ENCODE assay signal across 8 mouse cellular contexts in the genomic region with DNA sequence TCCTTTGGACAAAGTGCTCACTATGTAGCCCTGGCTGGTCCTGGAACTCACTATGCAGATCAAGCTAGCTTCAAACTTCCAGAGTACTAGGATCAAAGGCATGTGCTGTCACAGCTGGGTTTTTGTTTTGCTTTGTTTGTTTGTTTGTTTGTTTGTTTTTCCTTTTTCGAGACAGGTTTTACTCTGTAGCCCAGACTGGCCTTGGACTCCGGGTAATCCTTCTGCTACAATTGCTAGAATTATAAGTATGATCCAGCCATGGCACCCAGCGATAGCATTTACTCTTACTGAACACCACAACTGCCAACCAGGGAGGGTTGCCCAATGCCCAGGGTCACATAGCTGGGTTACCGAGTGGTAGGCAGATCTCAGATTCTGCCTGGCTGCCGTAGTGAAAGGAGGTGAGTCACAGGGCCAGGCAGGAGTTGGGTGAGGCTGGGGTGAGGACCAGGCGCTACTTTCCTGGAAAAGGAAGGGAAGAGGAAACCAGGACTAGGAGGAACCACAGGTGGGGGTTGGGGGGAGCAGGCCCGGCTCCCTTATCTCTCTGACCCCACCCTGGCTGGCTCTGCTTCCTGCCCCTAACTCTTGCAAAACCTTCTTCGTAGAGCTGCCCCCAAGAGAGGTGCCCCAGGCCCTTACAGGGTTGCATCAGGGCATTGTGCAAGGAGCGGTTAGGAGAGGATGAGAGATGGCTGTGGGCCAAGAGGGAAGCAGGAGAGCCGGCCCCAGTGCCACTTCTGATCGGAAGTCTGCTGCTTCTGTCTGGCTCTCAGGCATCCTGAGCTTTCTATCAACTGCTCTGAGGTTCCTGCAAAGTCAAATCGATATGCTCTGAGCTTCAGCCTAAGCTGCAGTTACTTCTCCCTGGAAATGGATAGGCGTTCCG. TPM values are rescaled to one million over a fixed set of nuclear protein-coding genes. Genes with fewer than 3 reads are reported as not detected.
DNase-seq lines count a peak whose midpoint lies in the region; ATAC-seq lines count a peak whose summit lies in the region.

No protein-coding gene starts in this region.

- H3K9me3 ChIP-seq in intestine, embryonic 15.5 days = no peaks in the 10 kb centered on the region
- H3K9me3 ChIP-seq in liver, embryonic 16.5 days (replicated peaks; ENCODE audit: control insufficient read depth, low read length) = no peaks in the 10 kb centered on the region
- H3K9me3 ChIP-seq in neural tube, embryonic 13.5 days = no peaks in the 10 kb centered on the region

- DNase-seq in layer of hippocampus, adult 11-12 months (ENCODE audit: low spot score) = peak; percentile 61
- no peak for DNase-seq in layer of hippocampus, postnatal 36 days
- DNase-seq in adrenal gland, adult 8-10 months = peak; percentile 83
- peak; percentile 55 for DNase-seq in gastrocnemius, postnatal 14 days
- DNase-seq in cerebellum, adult 18-20 months = no peak

- H3K4me1 ChIP-seq in intestine, embryonic 15.5 days (replicated peaks) = peaks cover 36% of the 10 kb centered on the region
- H3K4me1 ChIP-seq in liver, embryonic 16.5 days (ENCODE audit: control insufficient read depth, low read depth, low read length) = peaks cover 60% of the 10 kb centered on the region
- peaks cover 55% of the 10 kb centered on the region for H3K4me1 ChIP-seq in neural tube, embryonic 13.5 days (replicated peaks)

- H3K36me3 ChIP-seq in intestine, embryonic 15.5 days = no peaks in the 10 kb centered on the region
- no peaks in the 10 kb centered on the region for H3K36me3 ChIP-seq in liver, embryonic 16.5 days (ENCODE audit: control insufficient read depth, insufficient read depth)
- no peaks in the 10 kb centered on the region for H3K36me3 ChIP-seq in neural tube, embryonic 13.5 days

- ATAC-seq in intestine, embryonic 15.5 days = peak; percentile 77
- ATAC-seq in liver, embryonic 16.5 days (ENCODE audit: low read depth) = peak; percentile 19
- peak; percentile 19; the same call in 1 of the 2 replicates for ATAC-seq in neural tube, embryonic 13.5 days (ENCODE audit: low read depth)

- no peak overlapping the region; the same call in 1 of the 2 replicates for H3K9ac ChIP-seq in intestine, embryonic 15.5 days
- peak overlapping the region; percentile 23; the same call in 1 of the 2 replicates for H3K9ac ChIP-seq in liver, embryonic 16.5 days (ENCODE audit: low read depth, low read length)
- no peak overlapping the region; the same call in 1 of the 2 replicates for H3K9ac ChIP-seq in neural tube, embryonic 13.5 days

- peak overlapping the region; percentile 46 for H3K4me2 ChIP-seq in intestine, embryonic 15.5 days (replicated peaks)
- H3K4me2 ChIP-seq in liver, embryonic 16.5 days (ENCODE audit: low read depth, low read length) = peak overlapping the region; percentile 28
- H3K4me2 ChIP-seq in neural tube, embryonic 13.5 days = peak overlapping the region; percentile 24; the same call in 1 of the 2 replicates

- peak overlapping the region; percentile 93 for H3K27ac ChIP-seq in intestine, embryonic 15.5 days
- H3K27ac ChIP-seq in liver, embryonic 16.5 days (ENCODE audit: low read length) = peak overlapping the region; percentile 76
- H3K27ac ChIP-seq in neural tube, embryonic 13.5 days (replicated peaks) = peak overlapping the region; percentile 68

- no peak overlapping the region for H3K4me3 ChIP-seq in intestine, embryonic 15.5 days (replicated peaks)
- H3K4me3 ChIP-seq in liver, embryonic 16.5 days (ENCODE audit: low read depth, low read length) = no peak overlapping the region
- no peak overlapping the region for H3K4me3 ChIP-seq in neural tube, embryonic 13.5 days

- WGBS in intestine, embryonic 15.5 days = 26% methylated on average over 14 of the region's 14 CpGs
- WGBS in liver, embryonic 16.5 days (ENCODE audit: insufficient replicate concordance) = 7% methylated on average over 14 of the region's 14 CpGs
- whole genome bisulfite sequencing in neural tube, embryonic 13.5 days = 52% methylated on average over 14 of the region's 14 CpGs

- no peaks in the 10 kb centered on the region for H3K27me3 ChIP-seq in intestine, embryonic 15.5 days (replicated peaks)
- H3K27me3 ChIP-seq in liver, embryonic 16.5 days (ENCODE audit: control insufficient read depth, insufficient read depth, low read depth, low read length) = no peaks in the 10 kb centered on the region
- H3K27me3 ChIP-seq in neural tube, embryonic 13.5 days = no peaks in the 10 kb centered on the region

- intact Hi-C loops in gastrocnemius, postnatal 14 days (cut with DNase I; ENCODE audit: low total_unique reads) = loop anchor here (2.0 kb wide), 1 partner anchor 47 kb away; no protein-coding TSS in a partner anchor

RNA-seq across cellular contexts. Expression of gene Id1, which starts 5.3 kb away (rescaled TPM):
- total RNA-seq in layer of hippocampus, postnatal 36 days (2021) = 10 to 100 TPM; 15.3 to 19.8 TPM
- total RNA-seq in adrenal gland, adult 8-10 months (2022) = 10 to 100 TPM; 38.9 to 74.3 (median 55.1) TPM
- 10 to 100 TPM; 12.5 to 17.3 TPM for total RNA-seq in gastrocnemius, postnatal 14 days (2021)
- polyA plus RNA-seq in intestine, embryonic 15.5 days (2015; fragmentation: Nextera tagmentation; extraction: Ambion mirVana) = 102 and 116 TPM in 2 replicates
- polyA plus RNA-seq in liver, embryonic 16.5 days (2015; fragmentation: Nextera tagmentation; extraction: Ambion mirVana) = 18.1 and 18.8 TPM in 2 replicates
- 63.6 and 68.2 TPM in 2 replicates for polyA plus RNA-seq in neural tube, embryonic 13.5 days (2015; fragmentation: Nextera tagmentation; extraction: Ambion mirVana)

RNA-seq across cellular contexts. Expression of gene Cox4i2, which starts 12.6 kb away (rescaled TPM):
- 1 to 10 TPM; 1.7 to 2.7 TPM for total RNA-seq in layer of hippocampus, postnatal 36 days (2021)
- total RNA-seq in adrenal gland, adult 8-10 months (2022) = 1 to 10 TPM; 1.3 to 4.4 (median 2.7) TPM
- 1 to 10 TPM; 5.9 to 6.0 TPM for total RNA-seq in gastrocnemius, postnatal 14 days (2021)
- 12.2 and 14.2 TPM in 2 replicates for polyA plus RNA-seq in intestine, embryonic 15.5 days (2015; fragmentation: Nextera tagmentation; extraction: Ambion mirVana)
- polyA plus RNA-seq in liver, embryonic 16.5 days (2015; fragmentation: Nextera tagmentation; extraction: Ambion mirVana) = 0.95 and 1.4 TPM in 2 replicates
- polyA plus RNA-seq in neural tube, embryonic 13.5 days (2015; fragmentation: Nextera tagmentation; extraction: Ambion mirVana) = 4.5 and 4.7 TPM in 2 replicates

RNA-seq across cellular contexts. Expression of gene Mcts2, which starts 54.6 kb away (rescaled TPM):
- total RNA-seq in layer of hippocampus, postnatal 36 days (2021) = 10 to 100 TPM; 19.7 to 22.9 TPM
- total RNA-seq in adrenal gland, adult 8-10 months (2022) = 10 to 100 TPM; 28.1 to 32.3 (median 29.7) TPM
- total RNA-seq in gastrocnemius, postnatal 14 days (2021) = 10 to 100 TPM; 11.9 to 13.8 TPM
- 26.3 and 26.8 TPM in 2 replicates for polyA plus RNA-seq in intestine, embryonic 15.5 days (2015; fragmentation: Nextera tagmentation; extraction: Ambion mirVana)
- 10.2 and 11.1 TPM in 2 replicates for polyA plus RNA-seq in liver, embryonic 16.5 days (2015; fragmentation: Nextera tagmentation; extraction: Ambion mirVana)
- 45.5 TPM in 2 replicates for polyA plus RNA-seq in neural tube, embryonic 13.5 days (2015; fragmentation: Nextera tagmentation; extraction: Ambion mirVana)

Comparison
In these comparisons a context has a peak if more than half of its experiments do, and no peak if none do; other contexts are left out.
1. DNase-seq: peak in layer of hippocampus, adult 11-12 months (single experiment), adrenal gland, adult 8-10 months (single experiment) and gastrocnemius, postnatal 14 days (single experiment); none in layer of hippocampus, postnatal 36 days (0 of 2) and cerebellum, adult 18-20 months (0 of 2).
2. ATAC-seq: peak in every context shown above with its lines; median percentile 77 in intestine, embryonic 15.5 days; 19 in liver, embryonic 16.5 days; 19 in neural tube, embryonic 13.5 days.
3. Peak in every context shown above with its lines, with median percentiles within 50 percentile points of each other: H3K27ac ChIP-seq and H3K4me2 ChIP-seq.